Comparison of ENCODE assay signal across 10 mouse cellular contexts in genomic region chr1:186568496-186568895, GRCm38 (mm10).
"Had no signal": no experiment of that assay in that cellular context is flagged by ENCODE, and none has a peak within 500 bp of the region (broad histone marks: within the 10 kb centered on the region; RNA-seq: fewer than 3 reads in every experiment).

No protein-coding gene starts in this region.

- H3K36me3 ChIP-seq: limb, embryonic 13.5 days; midbrain, embryonic 13.5 days; neural tube, embryonic 12.5 days had no signal

- H3K4me3 ChIP-seq: limb, embryonic 13.5 days; midbrain, embryonic 13.5 days; neural tube, embryonic 12.5 days had no signal

- H3K9me3 ChIP-seq: limb, embryonic 13.5 days; midbrain, embryonic 13.5 days; neural tube, embryonic 12.5 days had no signal

- DNase-seq: left cerebral cortex, postnatal 4 days; lung, adult 18-20 months; right cerebral cortex, postnatal 4 days; spleen, adult 18-20 months; thymus, adult 18-20 months; thymus, postnatal 14 days had no signal

- H3K4me2 ChIP-seq: limb, embryonic 13.5 days; midbrain, embryonic 13.5 days; neural tube, embryonic 12.5 days had no signal

- H3K4me1 ChIP-seq: limb, embryonic 13.5 days had no signal

- H3K27me3 ChIP-seq: limb, embryonic 13.5 days; midbrain, embryonic 13.5 days; neural tube, embryonic 12.5 days had no signal

- H3K9ac ChIP-seq: limb, embryonic 13.5 days; liver, embryonic 14.5 days; midbrain, embryonic 13.5 days; neural tube, embryonic 12.5 days had no signal

- H3K27ac ChIP-seq: limb, embryonic 13.5 days; liver, embryonic 14.5 days; midbrain, embryonic 13.5 days; neural tube, embryonic 12.5 days had no signal

- ATAC-seq: midbrain, embryonic 13.5 days had no signal
